In the genomic region with DNA sequence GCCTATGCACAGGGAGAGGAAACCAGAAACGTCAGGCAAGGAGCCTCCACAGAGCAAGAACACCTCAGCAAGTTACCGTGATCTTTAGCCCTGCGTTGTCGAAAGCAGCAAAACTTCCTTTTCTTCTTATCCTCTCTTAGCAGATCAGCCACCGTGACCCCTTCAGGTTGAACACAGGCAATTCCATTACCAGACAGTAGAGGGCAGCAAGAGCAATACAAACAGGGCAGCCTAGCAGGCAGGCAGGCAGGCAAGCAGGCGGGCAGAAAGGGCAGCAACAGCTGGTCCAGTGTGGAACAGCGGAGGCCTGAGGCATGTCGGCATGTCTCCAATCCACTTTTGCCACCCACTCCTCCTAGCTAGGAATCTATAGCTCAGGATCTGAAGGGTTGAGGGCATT, we compare ENCODE assay signal across 8 mouse cellular contexts.
DNase-seq lines count a peak whose midpoint lies in the region; ATAC-seq and TF ChIP-seq lines count a peak whose summit lies in the region.

No protein-coding gene starts in this region.

- peaks cover 2% of the 10 kb centered on the region; the same call in 1 of the 2 replicates for H3K4me1 ChIP-seq in cerebellum, adult 2 months (ENCODE audit: control insufficient read depth, insufficient read depth, low read length)
- no peaks in the 10 kb centered on the region for H3K4me1 ChIP-seq in forebrain, postnatal 0 days (ENCODE audit: insufficient read depth)
- peaks cover 5% of the 10 kb centered on the region; the same call in 1 of the 2 replicates for H3K4me1 ChIP-seq in hindbrain, embryonic 12.5 days

- TF ChIP-seq POLR2A in cerebellum, adult 2 months (IDR thresholded peaks at IDR 0.05; ENCODE audit: borderline replicate concordance, insufficient read depth, low read length), result no peak

- H3K27ac ChIP-seq in cerebellum, adult 2 months (ENCODE audit: insufficient read depth, low read length), result no peak overlapping the region
- H3K27ac ChIP-seq in forebrain, postnatal 0 days (ENCODE audit: low read depth, low read length), result no peak overlapping the region
- no peak overlapping the region for H3K27ac ChIP-seq in hindbrain, embryonic 12.5 days

- 0 out of 2 replicates have a peak, but pooled peaks cover 3% of the 10 kb centered on the region for H3K36me3 ChIP-seq in forebrain, postnatal 0 days (ENCODE audit: insufficient read depth)
- H3K36me3 ChIP-seq in hindbrain, embryonic 12.5 days, result no peaks in the 10 kb centered on the region

- H3K4me2 ChIP-seq in forebrain, postnatal 0 days (ENCODE audit: low read depth), result no peak overlapping the region
- H3K4me2 ChIP-seq in hindbrain, embryonic 12.5 days (replicated peaks), result no peak overlapping the region

- peak; percentile 95 for TF ChIP-seq CTCF in cerebellum, adult 2 months (IDR thresholded peaks at IDR 0.05; ENCODE audit: borderline replicate concordance, insufficient read depth, low read depth, low read length)
- TF ChIP-seq CTCF in forebrain, postnatal 0 days (IDR thresholded peaks at IDR 0.05; ENCODE audit: low read depth), result peak; percentile 99

- H3K27me3 ChIP-seq in cerebellum, adult 2 months (ENCODE audit: control insufficient read depth, insufficient read depth, low read length), result no peaks in the 10 kb centered on the region
- H3K27me3 ChIP-seq in forebrain, postnatal 0 days (ENCODE audit: insufficient read depth, low read length), result no peaks in the 10 kb centered on the region
- H3K27me3 ChIP-seq in hindbrain, embryonic 12.5 days, result peaks cover 7% of the 10 kb centered on the region

- no peak overlapping the region for H3K4me3 ChIP-seq in cerebellum, adult 2 months (replicated peaks; ENCODE audit: insufficient read depth, low read depth, low read length)
- no peak overlapping the region for H3K4me3 ChIP-seq in forebrain, postnatal 0 days (ENCODE audit: low read depth, low read length)
- no peak overlapping the region for H3K4me3 ChIP-seq in hindbrain, embryonic 12.5 days

- ATAC-seq in forebrain, postnatal 0 days, result peak; percentile 92
- peak; percentile 64; the same call in 1 of the 2 replicates for ATAC-seq in hindbrain, embryonic 12.5 days (ENCODE audit: low FRiP score)

- H3K9ac ChIP-seq in forebrain, postnatal 0 days, result no peak overlapping the region
- H3K9ac ChIP-seq in hindbrain, embryonic 12.5 days, result no peak overlapping the region

- DNase-seq in MN1 (ENCODE audit: low spot score), result peak; percentile 87
- peak; percentile 78 to 81 for DNase-seq in cerebellum, adult 2 months
- DNase-seq in forebrain, postnatal 0 days, result peak; percentile 92
- peak; percentile 91 to 92 for DNase-seq in layer of hippocampus, postnatal 10 days (ENCODE audit: low spot score in 2 of 2)
- peak; percentile 90 for DNase-seq in lung, postnatal 25 days (ENCODE audit: low spot score)
- peak; percentile 95 for DNase-seq in retina, embryonic 14.5 days (ENCODE audit: low spot score)
- DNase-seq in thymus, postnatal 36 days, result peak; percentile 82 to 84

- WGBS in cerebellum, adult 2 months, result 9% methylated on average over 8 of the region's 8 CpGs
- WGBS in forebrain, postnatal 0 days, result 9% methylated on average over 8 of the region's 8 CpGs
- WGBS in hindbrain, embryonic 12.5 days, result 11% methylated on average over 8 of the region's 8 CpGs

- no peaks in the 10 kb centered on the region for H3K9me3 ChIP-seq in forebrain, postnatal 0 days (ENCODE audit: low read length)
- H3K9me3 ChIP-seq in hindbrain, embryonic 12.5 days (replicated peaks), result no peaks in the 10 kb centered on the region
